Mouse (Mus musculus) T-helper 17 cell (primary cell): ENCODE data around the gene Olfr1.

ENCODE experiments used
- in situ Hi-C, 2 experiments: fragments of 300-600 bp; cut with MboI, MseI; formaldehyde crosslinking; loops; 1 replicate in 1 of 2; 2 replicates in 1 of 2; pipeline ENCODE4 v1.15.1; 2025; ENCODE audit warnings: high pct_unique_total_duplicates in 2 of 2

Olfr1 gene

DNA sequence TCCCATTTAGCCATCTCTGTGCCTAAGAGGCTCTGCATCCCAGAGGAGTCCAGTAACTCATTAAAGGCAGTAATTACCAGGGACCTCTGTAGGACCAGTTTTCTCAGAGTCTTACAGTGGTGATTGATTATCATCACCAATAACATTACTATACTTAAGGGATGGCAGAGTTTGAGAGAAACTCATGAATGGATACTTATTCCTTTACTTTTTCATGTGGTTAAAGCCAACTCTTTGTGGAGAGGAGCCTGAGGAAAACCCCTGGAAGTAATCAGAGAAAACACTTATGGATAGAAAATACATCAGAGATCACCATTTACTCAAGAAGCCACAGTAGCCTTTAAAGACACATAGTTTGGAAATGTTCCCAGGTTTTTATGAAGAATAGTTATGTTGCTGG, at the start of gene Olfr1:
Olfr1 (minus strand) TSS at position 101 of the 400 bp plus-strand sequence.
- in situ Hi-C loops, result no loop called here

DNA sequence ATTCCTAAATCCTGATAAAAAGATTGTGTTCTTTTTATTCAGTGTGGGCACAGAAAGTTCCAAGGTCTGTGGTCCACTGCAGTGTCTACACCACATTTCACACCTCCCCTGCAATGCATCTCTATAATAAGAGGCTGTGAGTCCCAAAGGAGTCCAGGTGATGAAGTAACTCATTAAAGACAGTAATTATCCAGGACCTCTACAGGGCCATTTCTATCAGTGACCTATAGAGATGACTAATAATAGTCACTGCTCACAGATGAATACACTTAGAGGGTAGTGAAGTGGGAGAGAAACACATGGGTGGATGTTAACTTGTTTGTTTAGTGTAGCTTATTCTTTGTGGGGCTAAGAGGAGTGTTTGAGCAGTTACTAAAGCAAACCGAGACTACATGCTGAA, 29.0 kb upstream of the Olfr1 start, which contains the start of gene Olfr378:
Olfr378 (minus strand) TSS at position 101 of the 400 bp plus-strand sequence.
- in situ Hi-C loops, result no loop called here

DNA sequence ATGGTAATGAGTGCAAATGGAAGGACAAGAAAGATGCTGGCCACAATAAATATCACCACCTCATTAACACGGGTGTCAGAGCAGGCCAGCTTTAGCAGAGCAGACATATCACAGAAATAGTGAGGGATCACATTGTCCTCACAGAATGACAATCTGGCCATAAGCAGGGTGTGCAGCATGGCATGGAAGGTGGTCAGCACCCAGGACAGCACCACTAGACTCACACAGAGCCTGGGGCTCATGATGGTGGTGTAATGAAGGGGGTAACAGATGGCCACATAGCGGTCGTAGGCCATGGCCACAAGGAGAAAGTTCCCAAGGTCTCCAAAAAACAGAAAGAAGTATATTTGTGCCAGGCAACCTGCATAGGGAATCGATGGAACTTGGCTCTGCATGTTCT, 4.0 kb downstream of the Olfr1 start:
- in situ Hi-C loops, result no loop called here

DNA sequence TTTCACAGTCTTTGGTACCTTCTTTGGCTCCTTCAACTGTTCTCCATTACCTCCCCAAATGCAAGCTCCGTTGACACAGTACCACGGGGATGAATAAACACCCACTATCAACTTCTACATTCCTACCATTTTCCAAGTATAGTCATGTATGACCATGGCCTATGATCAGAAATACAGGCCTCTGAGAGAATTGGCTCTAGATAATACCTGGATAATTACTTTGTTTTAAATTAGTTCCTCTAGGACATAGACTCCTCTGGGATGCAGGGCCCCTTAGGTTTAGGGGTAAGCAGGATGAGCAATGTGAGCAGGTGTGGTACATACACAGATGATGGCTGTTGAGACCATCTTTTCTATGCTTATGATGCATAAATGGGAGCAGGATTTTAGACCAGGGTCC, 28.5 kb downstream of the Olfr1 start, which contains the start of gene Olfr376:
Olfr376 (plus strand) TSS at position 301 of the 400 bp plus-strand sequence.
- in situ Hi-C loops, result no loop called here

DNA sequence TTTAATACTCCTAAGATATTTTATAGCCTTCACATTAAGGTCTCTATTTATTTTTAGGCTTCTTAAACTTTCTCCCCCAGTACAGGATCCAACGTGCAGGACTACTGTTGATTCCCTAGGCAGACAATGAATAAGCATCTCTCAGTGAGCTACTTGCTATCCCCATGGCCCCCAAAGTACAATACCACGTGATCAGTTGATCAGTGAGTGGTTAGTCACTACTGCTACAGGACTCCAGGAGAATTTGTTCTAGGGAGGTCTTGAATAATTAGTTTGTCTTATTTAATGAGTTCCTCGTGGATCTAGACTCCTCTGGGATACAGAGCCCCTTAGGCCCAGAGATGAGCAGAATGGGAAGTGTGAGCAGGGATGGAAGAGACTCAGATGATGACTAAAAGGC, 48.9 kb downstream of the Olfr1 start, which contains the start of gene Olfr20:
Olfr20 (plus strand) TSS at position 301 of the 400 bp plus-strand sequence.
- in situ Hi-C loops, result no loop called here
